Mouse (Mus musculus): ENCODE results near the gene Ccn5. TPM values are rescaled to one million over a fixed set of nuclear protein-coding genes. Genes with fewer than 3 reads are reported as not detected.

The Ccn5 gene
- 0.14 TPM in 1 of 2 replicates, not detected in the other for polyA plus RNA-seq (2015; fragmentation: Nextera tagmentation; extraction: Ambion mirVana)

DNA sequence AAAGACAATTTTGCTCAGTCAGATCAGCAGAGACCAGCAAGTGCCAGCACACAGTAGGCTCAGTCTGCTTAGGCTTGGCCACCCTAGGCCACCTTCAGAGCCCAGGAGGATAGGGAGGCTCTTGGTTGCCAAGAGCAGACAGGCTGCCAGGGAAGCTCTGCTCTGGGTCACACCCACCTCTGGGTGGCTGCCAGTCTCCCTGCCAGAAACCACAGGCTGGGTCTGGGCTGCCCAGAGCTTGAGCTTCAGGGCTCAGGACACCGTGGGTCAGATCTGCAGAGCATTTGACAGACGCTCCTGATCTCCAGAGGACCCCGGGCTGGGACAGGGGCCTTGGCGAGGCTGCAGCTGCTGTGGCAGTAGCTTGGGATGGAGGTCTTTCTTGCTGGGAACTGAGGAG is at the start of gene Ccn5:
Ccn5 (plus strand) TSS at position 255 of the 400 bp plus-strand sequence.

DNA sequence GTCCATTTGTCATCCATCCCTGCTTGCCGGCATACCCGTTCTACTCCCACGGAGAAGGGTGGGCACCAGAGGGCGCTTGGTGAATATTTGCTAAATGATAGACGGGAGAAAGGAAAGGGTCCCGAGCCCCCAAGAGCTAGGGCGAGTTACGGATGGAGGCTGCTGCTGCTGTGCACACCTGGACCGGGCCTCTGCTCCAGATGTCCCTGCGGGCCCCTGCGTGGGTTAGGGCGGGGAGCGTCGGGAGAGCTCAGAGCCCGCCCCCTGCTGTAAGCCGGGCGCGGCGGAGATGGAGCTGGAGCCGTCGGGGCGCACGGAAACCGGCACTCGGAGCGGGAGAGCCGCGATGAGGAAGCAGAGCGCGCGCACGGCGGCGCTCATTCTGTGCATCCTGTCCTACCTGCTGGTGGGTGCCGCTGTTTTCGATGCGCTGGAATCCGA is 32.8 kb downstream of the Ccn5 start, which contains the start of gene Kcnk15:
Kcnk15 (plus strand) TSS at position 191 of the 441 bp plus-strand sequence.

Other genes starting within 250 kb of the Ccn5 start
- 11.5 and 13.9 TPM in 2 replicates for gene Ttpal, start 218.5 kb upstream of the Ccn5 start, polyA plus RNA-seq (2015; fragmentation: Nextera tagmentation; extraction: Ambion mirVana)
- 83.9 and 126 TPM in 2 replicates for gene Serinc3, start 175.7 kb upstream of the Ccn5 start, polyA plus RNA-seq (2015; fragmentation: Nextera tagmentation; extraction: Ambion mirVana)
- gene Pkig, start 162.5 kb upstream of the Ccn5 start, polyA plus RNA-seq (2015; fragmentation: Nextera tagmentation; extraction: Ambion mirVana): 146 and 150 TPM in 2 replicates
- gene Ada, start 70.6 kb upstream of the Ccn5 start, polyA plus RNA-seq (2015; fragmentation: Nextera tagmentation; extraction: Ambion mirVana): 4.3 and 6.1 TPM in 2 replicates
- gene Kcnk15, start 32.8 kb downstream of the Ccn5 start, polyA plus RNA-seq (2015; fragmentation: Nextera tagmentation; extraction: Ambion mirVana): not detected in 2 replicates
- gene Rims4, start 97.8 kb downstream of the Ccn5 start, polyA plus RNA-seq (2015; fragmentation: Nextera tagmentation; extraction: Ambion mirVana): 11.7 and 28.4 TPM in 2 replicates
- 229 and 252 TPM in 2 replicates for gene Ywhab, start 174.1 kb downstream of the Ccn5 start, polyA plus RNA-seq (2015; fragmentation: Nextera tagmentation; extraction: Ambion mirVana)
- gene Pabpc1l, start 204.6 kb downstream of the Ccn5 start, polyA plus RNA-seq (2015; fragmentation: Nextera tagmentation; extraction: Ambion mirVana): 3.4 and 4.4 TPM in 2 replicates
- 10.2 and 10.4 TPM in 2 replicates for gene Stk4, start 249.5 kb downstream of the Ccn5 start, polyA plus RNA-seq (2015; fragmentation: Nextera tagmentation; extraction: Ambion mirVana)